Comparison of ENCODE assay signal across 25 mouse cellular contexts in the genomic region with DNA sequence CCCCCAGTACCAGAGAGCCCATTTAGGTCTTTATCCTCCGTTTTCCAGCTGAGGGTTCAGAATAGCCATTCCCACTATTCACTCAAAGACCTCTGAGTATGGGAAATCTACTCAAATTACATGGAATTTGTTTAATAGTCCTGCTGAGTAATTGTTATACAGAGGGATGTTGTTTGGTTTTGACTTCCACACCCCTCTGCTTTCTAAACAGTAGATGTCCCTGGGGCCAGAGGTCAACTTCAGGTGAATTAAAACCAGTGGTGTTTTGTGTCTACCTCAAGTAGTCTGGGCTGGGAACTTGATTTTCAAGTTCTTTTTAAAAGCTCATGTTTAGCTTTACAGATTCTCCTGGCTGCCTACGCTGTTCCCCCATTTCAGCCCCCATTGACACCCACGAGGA. TPM values are rescaled to one million over a fixed set of nuclear protein-coding genes. Genes with fewer than 3 reads are reported as not detected.
DNase-seq lines count a peak whose midpoint lies in the region; ATAC-seq lines count a peak whose summit lies in the region.
"Had no signal": no experiment of that assay in that cellular context is flagged by ENCODE, and none has a peak within 500 bp of the region (broad histone marks: within the 10 kb centered on the region; RNA-seq: fewer than 3 reads in every experiment).

No protein-coding gene starts in this region.

- no peak overlapping the region for H3K27ac ChIP-seq in embryonic facial prominence, embryonic 11.5 days (replicated peaks; ENCODE audit: low read depth, low read length)
- no peak overlapping the region for H3K27ac ChIP-seq in embryonic facial prominence, embryonic 10.5 days (replicated peaks)
- H3K27ac ChIP-seq: embryonic facial prominence, embryonic 15.5 days; gastrocnemius, adult 2 months; hindbrain, embryonic 12.5 days; hindbrain, embryonic 15.5 days had no signal

- no peak overlapping the region for H3K4me2 ChIP-seq in embryonic facial prominence, embryonic 11.5 days (ENCODE audit: low read depth, low read length)
- H3K4me2 ChIP-seq: embryonic facial prominence, embryonic 15.5 days; heart, embryonic 11.5 days; hindbrain, embryonic 12.5 days; hindbrain, embryonic 15.5 days had no signal

- no peaks in the 10 kb centered on the region for H3K9me3 ChIP-seq in embryonic facial prominence, embryonic 11.5 days (replicated peaks; ENCODE audit: control insufficient read depth, low read length)
- no peaks in the 10 kb centered on the region for H3K9me3 ChIP-seq in embryonic facial prominence, embryonic 10.5 days
- H3K9me3 ChIP-seq: embryonic facial prominence, embryonic 15.5 days; hindbrain, embryonic 12.5 days; hindbrain, embryonic 15.5 days had no signal

- no peak overlapping the region for H3K4me3 ChIP-seq in embryonic facial prominence, embryonic 11.5 days (ENCODE audit: low read depth, low read length)
- H3K4me3 ChIP-seq in embryonic facial prominence, embryonic 10.5 days: no peak overlapping the region
- H3K4me3 ChIP-seq: embryonic facial prominence, embryonic 15.5 days; gastrocnemius, adult 2 months; hindbrain, embryonic 12.5 days; hindbrain, embryonic 15.5 days had no signal

- ATAC-seq in embryonic facial prominence, embryonic 11.5 days (replicated peaks; ENCODE audit: insufficient number of reproducible peaks, low FRiP score, low TSS enrichment, low read depth): no peak
- ATAC-seq in cerebellum, adult (ENCODE audit: insufficient number of reproducible peaks, low FRiP score, low TSS enrichment): no peak
- ATAC-seq: forebrain, embryonic 14.5 days; forebrain, postnatal 0 days; intestine, postnatal 0 days had no signal

- H3K27me3 ChIP-seq in embryonic facial prominence, embryonic 11.5 days (ENCODE audit: control insufficient read depth, insufficient read depth, low read length): no peaks in the 10 kb centered on the region
- H3K27me3 ChIP-seq in embryonic facial prominence, embryonic 10.5 days (replicated peaks; ENCODE audit: low read depth, poor library complexity, severe bottlenecking): no peaks in the 10 kb centered on the region; the same call in 1 of the 2 replicates
- H3K27me3 ChIP-seq: embryonic facial prominence, embryonic 15.5 days; hindbrain, embryonic 12.5 days; hindbrain, embryonic 15.5 days had no signal

- no peak overlapping the region for H3K9ac ChIP-seq in embryonic facial prominence, embryonic 11.5 days (replicated peaks; ENCODE audit: low read length)
- H3K9ac ChIP-seq: embryonic facial prominence, embryonic 15.5 days; forebrain, postnatal 0 days; hindbrain, embryonic 12.5 days; hindbrain, embryonic 15.5 days had no signal

- peaks cover 4% of the 10 kb centered on the region for H3K4me1 ChIP-seq in embryonic facial prominence, embryonic 11.5 days (ENCODE audit: control insufficient read depth, insufficient read depth, low read length)
- peaks cover 28% of the 10 kb centered on the region for H3K4me1 ChIP-seq in embryonic facial prominence, embryonic 10.5 days
- H3K4me1 ChIP-seq: hindbrain, embryonic 12.5 days; hindbrain, embryonic 15.5 days had no signal

- WGBS in embryonic facial prominence, embryonic 11.5 days: 42% methylated on average over 3 of the region's 3 CpGs
- 45% methylated on average over 3 of the region's 3 CpGs for WGBS in embryonic facial prominence, embryonic 10.5 days

- intact Hi-C loops in left cerebral cortex, postnatal 25 days (cut with DNase I): no loop called here

- H3K36me3 ChIP-seq in embryonic facial prominence, embryonic 11.5 days (replicated peaks; ENCODE audit: control insufficient read depth, insufficient read depth, low read depth, low read length): no peaks in the 10 kb centered on the region
- H3K36me3 ChIP-seq in embryonic facial prominence, embryonic 10.5 days (replicated peaks): no peaks in the 10 kb centered on the region
- H3K36me3 ChIP-seq: embryonic facial prominence, embryonic 15.5 days; hindbrain, embryonic 12.5 days; hindbrain, embryonic 15.5 days had no signal

- peak; percentile 32 for DNase-seq in embryonic facial prominence, embryonic 11.5 days (ENCODE audit: low spot score)
- DNase-seq in embryonic facial prominence, embryonic 10.5 days (ENCODE audit: low spot score): no peak
- DNase-seq in ES-CJ7 (ENCODE audit: low read depth, low spot score) (peak; percentile 81), R1 (ENCODE audit: low read depth, low spot score) (peak; percentile 96)
- DNase-seq in left cerebral cortex, postnatal 25 days (ENCODE audit: low spot score in 2 of 2): no peak
- DNase-seq: adrenal gland, adult 2 months; adrenal gland, postnatal 14 days; B cell, adult 2 months; cerebellum, adult 11-12 months; cerebellum, adult 8-10 months; cerebellum, postnatal 10 days; cerebellum, postnatal 36 days; forebrain, postnatal 0 days; gastrocnemius, adult 2 months; gastrocnemius, postnatal 14 days; heart, adult 11 months had no signal

RNA-seq across cellular contexts. Expression of a gene that starts 15.0 kb away (rescaled TPM):
- polyA plus RNA-seq in embryonic facial prominence, embryonic 11.5 days (2014; fragmentation: Nextera tagmentation; extraction: Ambion mirVana): 1.1 and 1.4 TPM in 2 replicates
- polyA plus RNA-seq in embryonic facial prominence, embryonic 10.5 days (2016; fragmentation: Nextera tagmentation; extraction: Ambion mirVana): 0.96 and 1.0 TPM in 2 replicates
- total RNA-seq in left cerebral cortex, postnatal 25 days (2021): 1 to 10 TPM in 1 of 2 experiments, under 1 TPM in 1; 0.99 to 1.1 TPM
- total RNA-seq: CH12.LX; hematopoietic stem cell, adult 5-6 weeks had no signal

RNA-seq across cellular contexts. Expression of a gene that starts 58.2 kb away (rescaled TPM):
- 0.13 and 0.41 TPM in 2 replicates for polyA plus RNA-seq in embryonic facial prominence, embryonic 11.5 days (2014; fragmentation: Nextera tagmentation; extraction: Ambion mirVana)
- 0.11 and 0.88 TPM in 2 replicates for polyA plus RNA-seq in embryonic facial prominence, embryonic 10.5 days (2016; fragmentation: Nextera tagmentation; extraction: Ambion mirVana)
- total RNA-seq in left cerebral cortex, postnatal 25 days (2021): 100 to 1,000 TPM; 100 to 125 TPM
- total RNA-seq: CH12.LX; hematopoietic stem cell, adult 5-6 weeks had no signal

Comparison
In these comparisons a context has a peak if more than half of its experiments do, and no peak if none do; other contexts are left out.
1. DNase-seq: peak in embryonic facial prominence, embryonic 11.5 days (single experiment), ES-CJ7 (single experiment) and R1 (single experiment); none in embryonic facial prominence, embryonic 10.5 days (single experiment) and left cerebral cortex, postnatal 25 days (0 of 2).